Mouse (Mus musculus): ENCODE data around the gene Lrmda.

DNA sequence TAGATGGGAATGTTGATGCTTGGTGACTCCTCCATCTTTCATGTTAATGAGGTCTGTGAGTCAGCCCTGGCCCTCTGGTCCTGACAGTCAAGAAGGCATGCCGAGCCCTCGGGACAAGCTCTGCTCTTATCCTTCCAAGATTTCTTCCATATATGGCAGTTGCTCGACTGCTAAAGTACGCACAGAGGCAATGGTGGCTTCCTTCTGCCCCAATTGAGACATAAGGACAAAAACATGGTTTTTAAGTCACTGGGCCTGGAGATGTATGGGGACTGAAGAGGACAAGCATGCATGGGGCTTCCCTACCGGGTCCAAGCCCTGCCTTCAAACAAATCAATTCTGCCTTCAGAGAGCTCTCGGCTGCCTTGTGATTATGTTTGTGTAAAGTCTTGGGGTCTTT, 793.3 kb downstream of the Lrmda start:
- TF ChIP-seq CTCF (IDR thresholded peaks at IDR 0.05; ENCODE audit: borderline replicate concordance, control insufficient read depth, extremely low read depth, insufficient read depth, low read length, poor library complexity) = no peak
- no peak for TF ChIP-seq POLR2A (IDR thresholded peaks at IDR 0.05; ENCODE audit: control insufficient read depth, extremely low read depth, insufficient read depth, low read length, poor library complexity)
